ENCODE assay signal across 27 mouse cellular contexts in genomic region chr8:12702290-12702689, GRCm38 (mm10). TPM values are rescaled to one million over a fixed set of nuclear protein-coding genes. Genes with fewer than 3 reads are reported as not detected.
DNase-seq lines count a peak whose midpoint lies in the region; ATAC-seq lines count a peak whose summit lies in the region.
"Had no signal": no experiment of that assay in that cellular context is flagged by ENCODE, and none has a peak within 500 bp of the region (broad histone marks: within the 10 kb centered on the region; RNA-seq: fewer than 3 reads in every experiment).

No protein-coding gene starts in this region.

- H3K9me3 ChIP-seq in limb, embryonic 11.5 days (ENCODE audit: control insufficient read depth, low read length) = no peaks in the 10 kb centered on the region
- no peaks in the 10 kb centered on the region for H3K9me3 ChIP-seq in limb, embryonic 10.5 days (replicated peaks)
- H3K9me3 ChIP-seq in midbrain, embryonic 10.5 days (replicated peaks) = no peaks in the 10 kb centered on the region
- H3K9me3 ChIP-seq: heart, embryonic 15.5 days; kidney, embryonic 15.5 days; midbrain, embryonic 15.5 days; neural tube, embryonic 12.5 days; stomach, embryonic 15.5 days had no signal

- WGBS in limb, embryonic 11.5 days = 50% methylated on average over 8 of the region's 8 CpGs
- 53% methylated on average over 8 of the region's 8 CpGs for WGBS in limb, embryonic 10.5 days
- 53% methylated on average over 8 of the region's 8 CpGs for WGBS in midbrain, embryonic 10.5 days

- no peaks in the 10 kb centered on the region for H3K36me3 ChIP-seq in limb, embryonic 11.5 days (ENCODE audit: control insufficient read depth, insufficient read depth, low read length)
- no peaks in the 10 kb centered on the region for H3K36me3 ChIP-seq in limb, embryonic 10.5 days
- no peaks in the 10 kb centered on the region for H3K36me3 ChIP-seq in midbrain, embryonic 10.5 days
- H3K36me3 ChIP-seq: heart, embryonic 15.5 days; kidney, embryonic 15.5 days; limb, embryonic 13.5 days; midbrain, embryonic 15.5 days; neural tube, embryonic 12.5 days; stomach, embryonic 15.5 days had no signal

- no peak overlapping the region for H3K9ac ChIP-seq in limb, embryonic 11.5 days (ENCODE audit: low read length)
- H3K9ac ChIP-seq: heart, embryonic 15.5 days; kidney, embryonic 15.5 days; limb, embryonic 13.5 days; midbrain, embryonic 15.5 days; neural tube, embryonic 12.5 days; stomach, embryonic 15.5 days had no signal

- ATAC-seq in limb, embryonic 11.5 days (ENCODE audit: insufficient number of reproducible peaks, low FRiP score, low TSS enrichment, low read depth) = no peak
- peak; percentile 76 for ATAC-seq in megakaryocyte, adult 5-6 weeks (ENCODE audit: poor library complexity, severe bottlenecking)
- ATAC-seq: forebrain, embryonic 16.5 days; hindbrain, embryonic 16.5 days; lung, postnatal 0 days; midbrain, embryonic 15.5 days; Patski had no signal

- DNase-seq in limb, embryonic 11.5 days (ENCODE audit: low spot score) = peak; percentile 26
- no peak for DNase-seq in limb, embryonic 10.5 days (ENCODE audit: low spot score)
- peak; percentile 8 for DNase-seq in NIH3T3 (ENCODE audit: low read depth)
- no peak for DNase-seq in gastrocnemius, postnatal 36 days
- DNase-seq in spleen, postnatal 14 days (ENCODE audit: low spot score in 2 of 2) = no peak
- DNase-seq in midbrain, embryonic 10.5 days (ENCODE audit: low spot score) = no peak
- DNase-seq: adrenal gland, postnatal 25 days; B cell, adult 2 months; cerebellum, adult 11-12 months; cerebellum, postnatal 10 days; kidney, adult 18-20 months; kidney, postnatal 4 days; lung, postnatal 4 days; thymus, postnatal 14 days had no signal

- no peaks in the 10 kb centered on the region for H3K27me3 ChIP-seq in limb, embryonic 11.5 days (ENCODE audit: control insufficient read depth, insufficient read depth, low read length)
- no peaks in the 10 kb centered on the region for H3K27me3 ChIP-seq in limb, embryonic 10.5 days (ENCODE audit: low read depth, poor library complexity, severe bottlenecking)
- no peaks in the 10 kb centered on the region for H3K27me3 ChIP-seq in midbrain, embryonic 10.5 days (ENCODE audit: low read depth, poor library complexity, severe bottlenecking)
- H3K27me3 ChIP-seq: midbrain, embryonic 15.5 days; neural tube, embryonic 12.5 days had no signal

- H3K4me1 ChIP-seq in limb, embryonic 11.5 days (ENCODE audit: control insufficient read depth, insufficient read depth, low read length) = no peaks in the 10 kb centered on the region
- H3K4me1 ChIP-seq in limb, embryonic 10.5 days = no peaks in the 10 kb centered on the region
- no peaks in the 10 kb centered on the region for H3K4me1 ChIP-seq in midbrain, embryonic 10.5 days
- H3K4me1 ChIP-seq: heart, embryonic 15.5 days; kidney, embryonic 15.5 days; limb, embryonic 13.5 days; midbrain, embryonic 15.5 days; neural tube, embryonic 12.5 days; stomach, embryonic 15.5 days had no signal

- no peak overlapping the region for H3K4me3 ChIP-seq in limb, embryonic 11.5 days (ENCODE audit: low read depth, low read length)
- H3K4me3 ChIP-seq in limb, embryonic 10.5 days = no peak overlapping the region
- no peak overlapping the region for H3K4me3 ChIP-seq in midbrain, embryonic 10.5 days
- H3K4me3 ChIP-seq: erythroblast, embryonic 14.5 days; heart, embryonic 15.5 days; kidney, embryonic 15.5 days; limb, embryonic 13.5 days; midbrain, embryonic 15.5 days; neural tube, embryonic 12.5 days; stomach, embryonic 15.5 days had no signal

- no peak overlapping the region for H3K4me2 ChIP-seq in limb, embryonic 11.5 days (ENCODE audit: low read depth, severe bottlenecking)
- H3K4me2 ChIP-seq: heart, embryonic 15.5 days; kidney, embryonic 15.5 days; limb, embryonic 13.5 days; liver, embryonic 11.5 days; midbrain, embryonic 15.5 days; neural tube, embryonic 12.5 days; stomach, embryonic 15.5 days had no signal

- H3K27ac ChIP-seq in limb, embryonic 11.5 days (replicated peaks; ENCODE audit: low read depth, low read length) = no peak overlapping the region
- no peak overlapping the region for H3K27ac ChIP-seq in limb, embryonic 10.5 days
- H3K27ac ChIP-seq in midbrain, embryonic 10.5 days (replicated peaks) = no peak overlapping the region
- H3K27ac ChIP-seq: heart, embryonic 15.5 days; kidney, embryonic 15.5 days; limb, embryonic 13.5 days; midbrain, embryonic 15.5 days; neural tube, embryonic 12.5 days; stomach, embryonic 15.5 days had no signal

- intact Hi-C loops in gastrocnemius, postnatal 36 days (cut with DNase I) = no loop called here

RNA-seq across cellular contexts. Expression of gene Tubgcp3, which starts 30.2 kb away (rescaled TPM):
- 54.3 and 57.1 TPM in 2 replicates for polyA plus RNA-seq in limb, embryonic 11.5 days (2014; fragmentation: Nextera tagmentation; extraction: Ambion mirVana)
- polyA plus RNA-seq in limb, embryonic 10.5 days (2016; fragmentation: Nextera tagmentation; extraction: Ambion mirVana) = 49.6 and 53.9 TPM in 2 replicates
- total RNA-seq in megakaryocyte, adult 5-6 weeks (2015) = 44.2 and 50.4 TPM in 2 replicates
- 34.5 and 37.6 TPM in 2 replicates for total RNA-seq in megakaryocyte, adult 5-6 weeks (2017)
- 1 to 10 TPM; 7.2 to 8.3 TPM for total RNA-seq in gastrocnemius, postnatal 36 days (2021)
- 52.7 and 59.6 TPM in 2 replicates for polyA plus RNA-seq in midbrain, embryonic 10.5 days (2016; fragmentation: Nextera tagmentation; extraction: Ambion mirVana)

RNA-seq across cellular contexts. Expression of gene Atp11a, which starts 54.5 kb away (rescaled TPM):
- 11.6 and 11.8 TPM in 2 replicates for polyA plus RNA-seq in limb, embryonic 11.5 days (2014; fragmentation: Nextera tagmentation; extraction: Ambion mirVana)
- 7.9 and 10.8 TPM in 2 replicates for polyA plus RNA-seq in limb, embryonic 10.5 days (2016; fragmentation: Nextera tagmentation; extraction: Ambion mirVana)
- 30.8 and 32.9 TPM in 2 replicates for total RNA-seq in megakaryocyte, adult 5-6 weeks (2015)
- 29.4 and 29.8 TPM in 2 replicates for total RNA-seq in megakaryocyte, adult 5-6 weeks (2017)
- total RNA-seq in gastrocnemius, postnatal 36 days (2021) = 10 to 100 TPM; 24.3 to 27.0 TPM
- 6.4 and 7.3 TPM in 2 replicates for polyA plus RNA-seq in midbrain, embryonic 10.5 days (2016; fragmentation: Nextera tagmentation; extraction: Ambion mirVana)

Comparison
In these comparisons a context has a peak if more than half of its experiments do, and no peak if none do; other contexts are left out.
1. DNase-seq: peak in limb, embryonic 11.5 days (single experiment) and NIH3T3 (single experiment); none in limb, embryonic 10.5 days (single experiment), gastrocnemius, postnatal 36 days (0 of 2), spleen, postnatal 14 days (0 of 2) and midbrain, embryonic 10.5 days (single experiment).